Mouse (Mus musculus): ENCODE results near the gene Pan2.

Gene Pan2

DNA sequence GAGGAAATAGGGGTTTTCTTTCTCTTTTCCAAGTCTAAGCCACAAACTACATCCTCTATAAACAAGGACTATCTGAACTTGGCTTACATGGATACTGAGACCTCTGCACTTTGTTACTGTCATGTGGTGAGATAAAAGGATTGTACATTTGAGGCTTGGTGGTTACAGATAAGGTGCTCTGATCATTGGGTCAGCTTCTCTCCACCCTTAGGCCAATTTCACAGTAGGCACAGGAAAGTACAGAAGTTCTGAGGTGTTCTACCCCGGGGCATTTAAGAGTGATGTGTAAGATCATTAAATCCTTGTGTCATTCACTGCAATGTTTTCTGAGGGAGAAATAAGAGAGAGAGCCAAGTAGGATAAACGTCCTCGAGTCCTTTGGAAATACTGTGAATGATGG lies 33.5 kb downstream of the Pan2 start:
- DNase-seq (ENCODE audit: low spot score) = peak; percentile 8

DNA sequence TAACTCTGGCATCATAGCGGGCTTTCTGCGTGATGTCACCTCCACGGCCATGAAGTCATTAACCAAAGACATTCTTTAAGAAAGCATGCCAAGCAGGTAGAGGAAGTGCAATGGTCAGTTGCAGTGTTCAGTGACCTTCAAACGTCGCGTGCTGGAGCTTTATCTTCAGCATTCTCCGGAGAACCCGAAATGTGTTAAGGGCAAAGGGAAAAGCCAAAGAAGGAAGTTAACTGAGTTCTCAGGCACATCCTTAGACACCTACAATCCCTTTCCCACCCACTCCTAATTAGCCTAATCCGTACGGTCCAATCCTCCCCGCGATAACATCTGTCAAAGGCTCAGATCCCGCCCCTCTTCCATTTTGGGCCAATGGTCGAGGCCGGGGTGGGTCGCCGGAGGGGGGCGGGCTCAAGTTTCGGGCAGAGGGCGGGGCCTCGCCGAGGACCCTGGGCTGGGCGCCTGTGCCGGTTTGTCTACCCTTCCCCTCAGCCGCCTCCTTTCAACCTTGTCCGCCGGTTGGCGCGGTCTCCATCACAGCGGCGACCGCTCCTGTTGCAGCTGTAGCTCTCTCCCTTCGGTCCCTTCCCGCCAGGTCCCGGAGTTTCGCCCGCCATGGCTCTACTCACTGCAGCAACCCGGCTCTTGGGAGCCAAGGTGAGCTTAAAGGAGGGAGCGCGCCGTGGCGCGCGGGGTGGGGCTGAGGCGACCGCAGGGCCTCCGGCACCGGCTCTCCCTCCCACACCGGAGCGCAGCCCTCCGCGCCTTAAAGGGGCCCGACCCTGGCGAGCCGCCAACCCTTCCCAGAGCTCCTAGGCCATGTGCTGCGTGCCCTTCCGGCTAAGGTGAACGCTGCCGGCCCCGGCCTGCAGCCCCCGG lies 34.4 kb downstream of the Pan2 start, which contains the start of gene Cs:
Cs (plus strand) TSS at position 429 of the 876 bp plus-strand sequence.
- DNase-seq (ENCODE audit: low spot score) = peak; percentile 87

DNA sequence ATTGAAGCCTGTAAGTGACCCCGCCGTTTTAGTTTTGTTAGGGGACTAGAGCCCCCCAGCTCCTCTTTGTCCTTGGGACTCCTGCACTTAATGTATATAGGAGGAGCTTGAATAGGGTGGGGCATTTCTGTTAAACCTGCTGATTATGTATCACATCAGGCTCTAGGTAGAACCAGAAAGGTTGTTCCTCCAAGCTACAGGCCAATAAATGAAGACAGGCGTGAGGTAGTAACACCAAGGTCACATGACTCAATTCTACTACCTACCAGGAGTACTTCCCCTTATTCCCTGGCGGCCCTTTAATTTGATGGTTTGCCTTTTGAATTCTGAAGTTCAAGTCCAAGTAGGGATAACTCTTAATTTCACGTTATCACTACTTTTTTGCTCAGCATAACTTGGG lies 35.3 kb downstream of the Pan2 start:
- DNase-seq (ENCODE audit: low spot score) = no peak

DNA sequence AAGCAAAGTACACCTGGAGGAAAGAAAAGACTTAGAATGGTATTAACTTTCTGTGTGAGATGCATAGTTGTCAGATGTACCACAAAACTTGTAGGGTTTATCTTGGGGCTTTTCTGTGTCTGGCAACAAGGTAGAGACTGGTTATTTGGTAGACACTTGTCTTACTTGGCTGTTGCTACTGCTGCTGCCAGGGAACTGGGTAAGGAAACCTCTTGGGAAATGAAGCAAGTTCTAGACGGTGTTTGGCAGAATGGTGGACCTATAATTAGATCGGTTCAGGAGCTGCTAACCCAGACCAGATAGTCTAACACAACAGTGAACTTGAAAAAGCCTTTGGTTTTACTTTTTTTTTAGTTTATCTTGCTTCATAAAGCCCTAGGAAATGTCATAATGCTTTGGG lies 35.8 kb downstream of the Pan2 start:
- DNase-seq (ENCODE audit: low spot score) = no peak

DNA sequence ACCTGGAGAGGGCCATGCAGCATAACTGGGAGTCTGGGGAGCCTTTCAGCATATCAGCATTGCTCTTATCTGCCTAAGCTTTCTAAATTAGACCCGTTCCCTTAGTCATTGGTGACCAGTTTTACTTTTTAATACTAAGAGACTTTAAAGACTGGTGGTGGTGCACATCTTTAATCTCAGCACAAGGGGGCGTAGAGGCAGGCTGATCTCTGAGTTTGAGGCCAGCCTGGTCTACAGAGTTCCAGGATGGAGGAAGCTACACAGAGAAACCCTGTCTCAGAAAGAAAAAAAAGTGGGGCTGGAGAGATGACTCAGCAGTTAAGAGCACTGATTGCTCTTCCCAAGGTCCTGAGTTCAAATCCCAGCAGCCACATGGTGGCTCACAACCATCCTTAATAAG lies 37.1 kb downstream of the Pan2 start:
- DNase-seq (ENCODE audit: low spot score) = no peak

DNA sequence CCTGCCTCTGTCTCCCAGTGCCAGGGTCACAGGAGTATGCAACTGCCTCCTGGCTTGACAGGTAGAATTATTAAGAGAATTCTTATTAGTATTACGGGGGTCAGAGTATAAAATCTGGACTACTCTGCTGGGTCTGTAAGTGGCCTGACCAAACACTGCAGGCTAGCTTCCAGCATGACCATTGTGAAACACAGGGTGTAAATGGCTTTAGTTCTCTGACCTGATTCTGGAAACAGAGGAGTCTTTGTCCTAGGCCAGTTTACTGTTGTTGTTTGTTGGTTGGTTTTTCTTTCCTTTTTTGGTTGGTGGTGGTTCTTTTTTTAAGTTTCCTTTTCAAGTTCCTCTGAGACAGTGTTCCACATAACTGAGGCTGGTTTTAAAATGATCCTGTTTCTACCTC lies 40.3 kb downstream of the Pan2 start:
- no peak for DNase-seq (ENCODE audit: low spot score)

DNA sequence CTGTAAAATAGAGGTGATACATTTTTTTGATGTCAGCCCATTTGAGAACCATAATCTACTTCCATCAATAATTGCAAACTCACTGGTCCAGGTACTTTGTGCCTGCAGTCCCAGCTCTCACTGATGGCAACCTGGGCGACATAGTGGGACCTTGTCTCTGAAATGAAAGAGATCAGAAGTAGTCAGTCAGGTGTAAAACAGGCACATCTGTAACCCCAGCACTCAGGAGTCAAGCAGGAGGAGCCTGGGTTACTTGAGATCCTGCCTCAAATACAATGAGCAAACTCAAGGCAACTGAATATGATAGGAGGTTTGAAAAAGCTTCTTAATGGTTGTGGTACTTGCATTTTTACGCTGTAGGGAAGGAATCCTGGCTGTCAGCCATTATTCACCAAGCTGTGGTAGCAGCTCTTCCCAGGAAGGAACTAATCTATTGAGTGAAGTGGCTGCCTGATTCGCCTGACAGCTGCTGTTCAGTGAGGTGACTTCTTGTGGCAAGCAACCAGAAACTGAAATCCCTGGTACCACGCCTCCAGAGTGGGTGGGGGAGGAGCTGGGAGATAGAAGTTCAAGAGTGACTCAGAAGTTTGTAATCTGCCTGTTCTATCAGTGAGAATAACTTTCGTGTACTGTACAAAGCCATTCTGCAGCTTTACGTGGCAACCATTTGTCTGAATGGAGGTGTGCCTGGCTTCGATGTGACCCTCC lies 41.6 kb downstream of the Pan2 start:
- peak; percentile 71 for DNase-seq (ENCODE audit: low spot score)

DNA sequence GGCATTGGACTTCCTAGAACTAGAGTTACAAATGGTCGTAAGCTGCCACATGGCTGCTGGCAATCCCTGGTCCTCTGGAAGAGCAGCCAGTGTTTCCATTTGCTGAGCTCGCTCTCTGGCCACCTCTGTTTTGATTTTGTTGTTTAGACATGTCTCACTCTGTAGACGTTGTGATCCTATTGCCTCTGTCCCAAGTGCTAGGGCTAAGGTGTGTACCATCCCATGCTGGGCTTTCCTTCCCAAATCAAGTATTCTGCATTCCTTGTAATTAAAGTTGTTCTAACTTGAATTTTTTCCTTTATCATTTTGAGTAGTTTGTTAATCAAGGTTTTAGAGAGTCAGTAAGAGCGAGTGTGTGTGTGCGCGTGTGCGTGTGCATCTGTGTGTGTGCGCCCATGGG lies 44.4 kb downstream of the Pan2 start:
- DNase-seq (ENCODE audit: low spot score) = no peak

DNA sequence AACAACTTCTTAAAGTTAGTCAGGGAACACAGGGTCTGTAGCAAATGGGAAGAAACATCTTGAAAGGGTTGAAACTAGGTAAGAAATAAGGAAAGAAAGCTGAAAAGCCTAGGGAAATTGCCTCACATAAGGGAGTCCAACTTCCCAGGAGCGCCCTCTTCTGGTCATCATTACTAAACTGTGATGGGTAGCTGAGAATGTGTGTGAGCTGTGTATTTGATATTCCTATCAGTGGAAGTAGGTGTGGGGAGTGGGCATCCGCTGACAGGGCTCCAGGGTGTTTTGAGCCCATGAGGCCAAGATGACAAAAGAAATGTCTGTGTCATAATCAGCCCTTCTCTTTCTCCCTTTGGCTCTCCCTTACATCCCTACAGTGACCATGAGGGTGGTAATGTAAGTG lies 55.7 kb downstream of the Pan2 start:
- DNase-seq (ENCODE audit: low spot score) = peak; percentile 20

DNA sequence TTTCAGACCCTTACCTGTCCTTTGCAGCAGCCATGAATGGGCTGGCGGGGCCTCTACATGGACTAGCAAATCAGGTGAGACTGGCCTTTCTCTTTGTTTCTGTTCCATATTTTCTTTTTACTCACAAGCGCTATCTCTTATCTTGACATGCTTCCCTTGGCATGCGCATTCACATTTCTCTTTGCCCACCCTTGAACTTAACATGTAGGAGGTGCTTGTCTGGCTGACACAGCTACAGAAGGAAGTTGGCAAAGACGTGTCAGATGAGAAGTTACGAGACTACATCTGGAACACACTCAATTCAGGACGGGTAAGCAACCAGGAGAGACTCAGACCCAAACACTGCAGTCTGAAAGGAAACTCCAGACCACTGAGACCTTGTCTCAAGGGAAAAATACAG lies 56.1 kb downstream of the Pan2 start:
- no peak for DNase-seq (ENCODE audit: low spot score)

DNA sequence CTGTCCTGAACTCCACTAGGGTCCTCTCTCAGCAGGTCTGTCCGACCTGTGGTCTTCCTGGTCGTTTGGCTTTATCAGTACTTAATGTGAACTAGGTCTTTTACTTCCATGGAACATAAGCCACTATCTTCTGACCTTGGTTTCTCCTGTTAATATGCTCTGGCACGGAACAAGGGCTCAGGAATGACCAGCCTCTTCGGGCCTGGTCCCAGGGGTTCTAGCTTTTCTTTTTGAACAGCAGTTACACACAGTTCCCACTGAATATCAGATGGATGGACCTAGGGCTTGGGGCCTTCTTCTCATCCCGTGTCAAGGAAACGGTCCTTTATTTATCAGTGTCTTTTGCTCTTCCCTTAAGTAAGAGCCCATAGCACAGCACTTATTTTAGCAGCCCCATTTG lies 58.7 kb downstream of the Pan2 start:
- DNase-seq (ENCODE audit: low spot score) = no peak

DNA sequence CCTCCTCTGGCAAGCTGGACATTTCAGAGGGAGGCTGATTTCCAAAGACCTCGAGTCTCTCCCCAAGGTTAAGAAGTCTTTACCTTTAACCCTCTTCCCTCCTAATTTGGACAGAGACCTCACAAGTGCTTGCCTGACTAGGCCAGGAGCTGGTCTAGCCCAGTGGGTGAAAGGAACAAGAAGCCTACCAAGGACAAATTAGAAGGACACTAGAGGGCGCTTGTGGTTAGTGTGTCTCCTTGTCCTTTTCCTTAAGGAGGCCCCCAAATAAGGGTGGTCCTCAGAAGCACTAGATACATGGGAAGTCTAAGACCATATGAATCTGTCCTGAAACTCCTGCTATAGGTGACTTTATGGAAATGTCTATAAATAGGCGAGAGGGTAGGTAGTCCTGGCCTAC lies 59.4 kb downstream of the Pan2 start:
- no peak for DNase-seq (ENCODE audit: low spot score)

DNA sequence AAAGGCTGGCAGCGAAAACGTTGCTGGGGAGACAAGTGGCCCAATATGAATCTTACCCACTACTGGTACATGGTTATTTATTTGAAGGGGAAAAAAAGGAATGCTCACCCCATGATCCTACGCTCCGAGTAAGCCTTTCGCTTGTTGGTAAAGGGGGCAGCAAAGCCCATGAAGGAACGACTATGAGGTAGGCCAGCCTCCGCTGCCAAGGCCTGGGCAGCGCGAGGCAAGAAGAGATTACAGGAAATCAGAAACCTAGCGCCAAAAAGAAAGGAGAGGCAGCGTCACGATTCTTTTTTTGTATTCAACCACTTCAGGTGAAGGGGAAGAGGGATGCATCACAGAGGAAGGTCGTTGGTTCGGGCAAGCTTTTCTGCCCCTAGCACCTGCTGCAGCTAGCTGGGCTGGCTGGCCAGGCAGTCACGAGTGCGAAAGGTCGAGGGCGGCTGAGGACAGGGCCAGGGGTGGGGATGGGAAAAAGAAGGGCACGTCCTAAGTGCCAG lies 64.8 kb downstream of the Pan2 start:
- DNase-seq (ENCODE audit: low spot score) = no peak

DNA sequence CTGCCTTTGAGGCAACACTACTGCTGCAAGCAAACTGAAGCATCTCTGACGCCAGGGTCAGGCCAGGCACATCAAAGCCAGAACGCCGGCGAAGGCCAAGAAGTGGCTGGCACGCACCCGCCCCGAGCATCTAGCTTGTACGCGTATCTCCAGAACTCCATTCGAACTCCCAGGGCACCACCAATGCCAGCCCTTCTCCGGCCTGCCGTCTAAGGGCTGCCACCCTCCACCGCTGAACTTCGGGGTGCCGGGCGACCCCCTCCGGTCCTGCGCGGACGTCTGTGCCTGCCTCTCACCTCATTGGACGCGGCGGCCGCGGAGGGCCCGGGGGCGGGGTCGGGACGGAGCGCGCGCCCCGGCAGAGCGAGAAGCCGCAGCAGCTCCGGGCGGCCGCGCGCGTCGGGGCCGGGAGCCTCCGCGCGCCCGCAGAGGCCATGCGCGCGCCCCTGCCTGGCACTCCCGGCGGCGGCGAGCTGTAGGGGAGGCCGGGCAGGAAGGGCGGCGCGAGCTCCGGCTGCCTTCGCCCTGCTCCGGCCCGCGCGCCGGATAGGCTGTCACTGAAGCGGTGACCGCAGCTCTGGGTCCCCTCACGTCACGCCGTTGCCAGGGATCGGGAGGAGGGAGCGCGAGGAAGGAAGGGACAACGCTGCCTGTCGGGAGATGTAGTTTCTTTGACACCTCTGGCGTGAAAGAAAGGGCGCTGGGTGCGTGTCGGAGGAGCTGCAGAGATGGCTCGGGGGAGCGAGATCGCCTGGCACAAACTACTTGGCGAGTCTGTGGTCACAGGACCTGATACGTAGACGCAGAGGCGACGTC lies 65.5 kb downstream of the Pan2 start, which contains the start of gene Coq10a:
Coq10a (minus strand) TSS at position 596 of the 816 bp plus-strand sequence.
- peak; percentile 78 for DNase-seq (ENCODE audit: low spot score)

DNA sequence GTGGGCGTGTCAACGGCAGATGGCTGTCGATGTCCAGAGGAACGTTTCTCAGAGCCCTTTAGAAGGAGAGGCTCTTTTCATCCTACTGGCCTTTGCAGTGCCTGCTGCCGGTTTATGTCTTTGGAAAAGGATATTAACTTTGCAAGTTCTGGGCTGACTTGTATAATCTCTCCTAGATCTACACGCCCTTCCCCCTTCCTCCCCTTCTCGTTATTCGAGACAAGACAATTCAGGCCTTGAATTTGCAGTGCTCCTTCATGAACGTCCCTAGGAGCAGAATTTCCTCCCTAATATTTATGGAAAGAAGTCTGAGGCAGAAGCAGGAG lies 66.0 kb downstream of the Pan2 start:
- DNase-seq (ENCODE audit: low spot score) = no peak

DNA sequence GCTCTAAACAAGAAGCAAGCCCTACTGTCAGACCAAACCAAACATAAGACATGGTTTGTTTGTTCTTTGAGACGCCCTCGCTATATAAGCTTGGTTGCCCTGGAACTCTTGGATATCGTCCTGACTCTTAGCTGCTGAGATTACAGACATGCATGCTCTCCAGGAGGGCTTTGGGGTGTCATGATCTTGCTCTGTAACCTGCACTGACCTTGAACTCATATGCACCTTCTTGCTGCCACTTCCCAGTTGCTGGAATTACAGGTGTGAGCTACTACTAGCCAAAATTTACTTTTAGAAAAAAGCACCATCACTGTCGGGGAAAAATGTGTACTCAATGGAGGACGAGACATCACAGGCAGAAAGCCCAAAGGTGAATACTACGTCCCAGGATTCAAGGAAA lies 66.5 kb downstream of the Pan2 start:
- no peak for DNase-seq (ENCODE audit: low spot score)

DNA sequence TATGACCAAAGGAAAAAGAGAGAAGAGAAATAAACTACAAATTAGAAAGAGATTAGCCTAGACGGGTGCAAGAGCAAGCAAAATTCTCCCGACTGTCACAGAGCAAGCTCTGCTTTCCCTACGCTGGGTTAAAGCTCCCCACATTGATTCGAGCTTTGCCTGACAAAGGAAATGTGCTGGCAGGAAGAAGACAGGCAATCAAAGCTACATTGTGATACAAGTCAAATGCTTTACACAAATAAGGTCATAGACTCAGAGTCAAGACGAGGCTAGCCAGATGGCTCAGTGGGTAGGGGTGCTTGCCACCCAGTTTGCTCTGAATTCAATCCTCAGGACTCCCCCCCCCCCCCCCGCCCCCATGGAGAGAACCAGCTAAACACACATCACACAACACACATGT lies 66.9 kb downstream of the Pan2 start:
- DNase-seq (ENCODE audit: low spot score) = no peak

DNA sequence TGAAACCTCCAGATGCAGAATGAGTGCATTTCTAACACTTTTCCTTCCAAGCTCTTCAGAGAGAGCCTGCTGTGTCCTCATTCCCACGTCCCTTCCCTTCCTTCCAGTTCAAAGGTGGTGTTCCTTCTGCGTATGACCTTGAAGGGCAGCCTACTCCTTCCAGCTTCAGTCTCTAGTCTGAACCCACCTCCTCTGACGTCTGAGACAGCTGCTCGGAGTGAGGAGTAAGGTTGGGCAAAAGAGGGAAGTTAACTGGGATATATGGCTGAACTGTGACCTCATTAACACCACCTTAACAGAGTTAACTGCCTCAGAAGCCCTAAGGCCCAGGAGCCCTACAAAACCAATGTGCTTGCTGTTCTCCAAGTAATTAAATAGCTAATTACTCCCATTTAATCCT lies 67.5 kb downstream of the Pan2 start:
- DNase-seq (ENCODE audit: low spot score) = no peak

Data from spleen, adult 12 weeks (tissue).